ENCODE assay signal across 14 mouse cellular contexts in genomic region chr2:20736324-20737015, GRCm38 (mm10).
DNase-seq lines count a peak whose midpoint lies in the region; ATAC-seq and TF ChIP-seq lines count a peak whose summit lies in the region.
"Had no signal": no experiment of that assay in that cellular context is flagged by ENCODE, and none has a peak within 500 bp of the region (broad histone marks: within the 10 kb centered on the region; RNA-seq: fewer than 3 reads in every experiment).

No protein-coding gene starts in this region.

- H3K4me3 ChIP-seq in hindbrain, embryonic 10.5 days = no peak overlapping the region
- no peak overlapping the region for H3K4me3 ChIP-seq in hindbrain, embryonic 14.5 days (replicated peaks; ENCODE audit: low read length)
- peak overlapping the region; percentile 44 for H3K4me3 ChIP-seq in intestine, embryonic 16.5 days (ENCODE audit: low read length)
- no peak overlapping the region for H3K4me3 ChIP-seq in liver, embryonic 12.5 days
- peak overlapping the region; percentile 43 for H3K4me3 ChIP-seq in stomach, embryonic 16.5 days (replicated peaks; ENCODE audit: low read length)
- no peak overlapping the region for H3K4me3 ChIP-seq in left cerebral cortex, adult 2 months
- H3K4me3 ChIP-seq: limb, embryonic 12.5 days had no signal

- WGBS in hindbrain, embryonic 10.5 days = 65% methylated on average over 7 of the region's 7 CpGs
- 84% methylated on average over 7 of the region's 7 CpGs for WGBS in hindbrain, embryonic 14.5 days
- 48% methylated on average over 7 of the region's 7 CpGs for WGBS in intestine, embryonic 16.5 days
- WGBS in liver, embryonic 12.5 days (ENCODE audit: insufficient replicate concordance) = 57% methylated on average over 7 of the region's 7 CpGs
- WGBS in stomach, embryonic 16.5 days = 64% methylated on average over 7 of the region's 7 CpGs

- no peak for ATAC-seq in hindbrain, embryonic 14.5 days (ENCODE audit: low FRiP score)
- ATAC-seq in intestine, embryonic 16.5 days = peak; percentile 77
- no peak for ATAC-seq in liver, embryonic 12.5 days
- ATAC-seq in stomach, embryonic 16.5 days (ENCODE audit: insufficient read depth, low FRiP score) = peak; percentile 73; the same call in 1 of the 2 replicates
- ATAC-seq: forebrain, embryonic 14.5 days had no signal

- intact Hi-C loops in left cerebral cortex, adult 2 months (cut with DNase I) = no loop called here

- H3K4me1 ChIP-seq in hindbrain, embryonic 10.5 days (replicated peaks) = peaks cover 27% of the 10 kb centered on the region
- H3K4me1 ChIP-seq in hindbrain, embryonic 14.5 days (replicated peaks; ENCODE audit: control insufficient read depth, insufficient read depth, low read length) = no peaks in the 10 kb centered on the region
- peaks cover 5% of the 10 kb centered on the region; the same call in 1 of the 2 replicates for H3K4me1 ChIP-seq in intestine, embryonic 16.5 days (ENCODE audit: control insufficient read depth, insufficient read depth, low read length)
- no peaks in the 10 kb centered on the region; the same call in 1 of the 2 replicates for H3K4me1 ChIP-seq in liver, embryonic 12.5 days
- peaks cover 7% of the 10 kb centered on the region; the same call in 1 of the 2 replicates for H3K4me1 ChIP-seq in stomach, embryonic 16.5 days (ENCODE audit: control insufficient read depth, insufficient read depth, low read length)

- H3K27me3 ChIP-seq in hindbrain, embryonic 10.5 days (ENCODE audit: insufficient read depth, poor library complexity, severe bottlenecking) = peaks cover 16% of the 10 kb centered on the region; the same call in 1 of the 2 replicates
- H3K27me3 ChIP-seq in hindbrain, embryonic 14.5 days (ENCODE audit: control insufficient read depth, insufficient read depth, low read length) = no peaks in the 10 kb centered on the region
- H3K27me3 ChIP-seq in intestine, embryonic 16.5 days (replicated peaks; ENCODE audit: control insufficient read depth, insufficient read depth, low read length) = no peaks in the 10 kb centered on the region
- no peaks in the 10 kb centered on the region for H3K27me3 ChIP-seq in liver, embryonic 12.5 days (replicated peaks)
- H3K27me3 ChIP-seq in stomach, embryonic 16.5 days (ENCODE audit: control insufficient read depth, insufficient read depth, low read length) = no peaks in the 10 kb centered on the region
- H3K27me3 ChIP-seq: limb, embryonic 12.5 days had no signal

- DNase-seq in hindbrain, embryonic 10.5 days (ENCODE audit: low spot score) = no peak
- DNase-seq in hindbrain, embryonic 14.5 days (ENCODE audit: low spot score) = no peak
- no peak for DNase-seq in layer of hippocampus, adult 8-10 months (ENCODE audit: low spot score in 2 of 2)
- no peak for DNase-seq in left cerebral cortex, adult 2 months (ENCODE audit: extremely low spot score in 1 of 2, low spot score in 2 of 2)
- no peak for DNase-seq in heart, adult 8-10 months (ENCODE audit: low spot score)
- DNase-seq: B cell, adult 2 months; cerebellum, adult 11 months; right cerebral cortex, postnatal 4 days had no signal

- H3K9me3 ChIP-seq in hindbrain, embryonic 10.5 days = no peaks in the 10 kb centered on the region
- no peaks in the 10 kb centered on the region for H3K9me3 ChIP-seq in hindbrain, embryonic 14.5 days (ENCODE audit: control insufficient read depth, low read length)
- H3K9me3 ChIP-seq in intestine, embryonic 16.5 days (ENCODE audit: control insufficient read depth, low read length) = no peaks in the 10 kb centered on the region
- no peaks in the 10 kb centered on the region for H3K9me3 ChIP-seq in liver, embryonic 12.5 days (replicated peaks)
- no peaks in the 10 kb centered on the region for H3K9me3 ChIP-seq in stomach, embryonic 16.5 days (replicated peaks; ENCODE audit: control insufficient read depth, low read length)
- H3K9me3 ChIP-seq: limb, embryonic 12.5 days had no signal

- no peak overlapping the region for H3K4me2 ChIP-seq in hindbrain, embryonic 14.5 days (replicated peaks)
- peak overlapping the region; percentile 53 for H3K4me2 ChIP-seq in intestine, embryonic 16.5 days (ENCODE audit: low read depth, low read length)
- H3K4me2 ChIP-seq in liver, embryonic 12.5 days = peak overlapping the region; percentile 24; the same call in 1 of the 2 replicates
- peak overlapping the region; percentile 47 for H3K4me2 ChIP-seq in stomach, embryonic 16.5 days (ENCODE audit: low read depth, low read length)
- H3K4me2 ChIP-seq: heart, embryonic 11.5 days; limb, embryonic 12.5 days had no signal

- no peaks in the 10 kb centered on the region for H3K36me3 ChIP-seq in hindbrain, embryonic 10.5 days
- H3K36me3 ChIP-seq in hindbrain, embryonic 14.5 days (replicated peaks; ENCODE audit: control insufficient read depth, insufficient read depth) = no peaks in the 10 kb centered on the region
- no peaks in the 10 kb centered on the region for H3K36me3 ChIP-seq in intestine, embryonic 16.5 days (ENCODE audit: control insufficient read depth, insufficient read depth, low read length)
- no peaks in the 10 kb centered on the region for H3K36me3 ChIP-seq in liver, embryonic 12.5 days
- no peaks in the 10 kb centered on the region for H3K36me3 ChIP-seq in stomach, embryonic 16.5 days (ENCODE audit: control insufficient read depth, insufficient read depth, low read length)
- H3K36me3 ChIP-seq: limb, embryonic 12.5 days had no signal

- H3K9ac ChIP-seq in hindbrain, embryonic 14.5 days = no peak overlapping the region
- peak overlapping the region; percentile 63 for H3K9ac ChIP-seq in intestine, embryonic 16.5 days (ENCODE audit: low read depth, low read length)
- no peak overlapping the region for H3K9ac ChIP-seq in liver, embryonic 12.5 days
- H3K9ac ChIP-seq in stomach, embryonic 16.5 days (ENCODE audit: low read length) = peak overlapping the region; percentile 4
- H3K9ac ChIP-seq: limb, embryonic 12.5 days had no signal

- peak overlapping the region; percentile 25 for H3K27ac ChIP-seq in hindbrain, embryonic 10.5 days
- no peak overlapping the region for H3K27ac ChIP-seq in hindbrain, embryonic 14.5 days
- peak overlapping the region; percentile 98 for H3K27ac ChIP-seq in intestine, embryonic 16.5 days (ENCODE audit: low read length)
- no peak overlapping the region for H3K27ac ChIP-seq in liver, embryonic 12.5 days
- peak overlapping the region; percentile 87 for H3K27ac ChIP-seq in stomach, embryonic 16.5 days (ENCODE audit: low read length)
- no peak overlapping the region for H3K27ac ChIP-seq in left cerebral cortex, adult 2 months
- H3K27ac ChIP-seq: limb, embryonic 12.5 days had no signal

- no peak for TF ChIP-seq CTCF in left cerebral cortex, adult 2 months (IDR thresholded peaks at IDR 0.05)

Comparison
In these comparisons a context has a peak if more than half of its experiments do, and no peak if none do; other contexts are left out.
1. H3K27ac ChIP-seq: peak in hindbrain, embryonic 10.5 days (single experiment), intestine, embryonic 16.5 days (single experiment) and stomach, embryonic 16.5 days (single experiment); none in hindbrain, embryonic 14.5 days (single experiment), liver, embryonic 12.5 days (single experiment) and left cerebral cortex, adult 2 months (single experiment).
2. H3K4me3 ChIP-seq: peak in intestine, embryonic 16.5 days (single experiment) and stomach, embryonic 16.5 days (single experiment); none in hindbrain, embryonic 10.5 days (single experiment), hindbrain, embryonic 14.5 days (single experiment), liver, embryonic 12.5 days (single experiment) and left cerebral cortex, adult 2 months (single experiment).
3. ATAC-seq: peak in intestine, embryonic 16.5 days (single experiment) and stomach, embryonic 16.5 days (single experiment); none in hindbrain, embryonic 14.5 days (single experiment) and liver, embryonic 12.5 days (single experiment).
4. H3K9ac ChIP-seq: peak in intestine, embryonic 16.5 days (single experiment) and stomach, embryonic 16.5 days (single experiment); none in hindbrain, embryonic 14.5 days (single experiment) and liver, embryonic 12.5 days (single experiment).